Mouse (Mus musculus) liver, postnatal 0 days (tissue): ENCODE data around the gene Tgfb1i1.

Experiments used
- CTCF ChIP-seq: sonication (generic); IDR thresholded peaks from 2 replicates; pipeline ENCODE4 v1.5.1; 2016; ENCODE audit warnings: antibody characterized with exemption, low read depth
- EP300 ChIP-seq: IDR thresholded peaks from 2 replicates; pipeline ENCODE4 v1.6.1; 2016; ENCODE audit warnings: antibody characterized with exemption, low read depth, mild to moderate bottlenecking

DNA sequence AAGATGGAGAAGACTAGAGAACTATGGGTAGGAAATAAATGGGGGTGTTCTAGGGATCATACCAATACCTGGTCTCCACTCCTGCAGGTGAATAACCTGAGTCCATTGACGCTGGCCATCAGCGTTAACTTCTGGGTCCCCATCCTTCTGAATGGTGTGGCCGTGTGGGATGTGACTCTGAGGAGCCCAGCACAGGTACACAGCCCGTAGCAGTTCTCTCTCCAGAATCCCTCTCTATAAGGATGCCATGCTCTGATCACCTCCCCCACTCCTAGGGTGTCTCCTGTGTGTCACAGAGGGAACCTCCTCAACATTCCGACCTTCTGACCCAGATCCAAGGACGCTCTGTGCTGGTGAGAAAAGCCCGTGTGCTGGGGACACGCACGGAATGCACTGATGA, 43.5 kb upstream of the Tgfb1i1 start:
- TF ChIP-seq CTCF = no peak
- no peak for TF ChIP-seq EP300
